Mouse (Mus musculus) G1E (cell line): ENCODE results near the gene Bri3bp. TPM values are rescaled to one million over a fixed set of nuclear protein-coding genes. Genes with fewer than 3 reads are reported as not detected.
"Not testable (repeated sequence)": the region's sequence is repeated elsewhere in the genome, so short reads cannot be mapped to it uniquely, and the experiment has no call there.

Experiments
- ATAC-seq: 2 replicates; pipeline ENCODE4 v1.8.0; 2016; ENCODE audit warnings: mild to moderate bottlenecking; ENCODE audit not compliant: insufficient number of reproducible peaks, poor library complexity, low FRiP score, severe bottlenecking; ENCODE audit errors: extremely low read depth
- DNase-seq: peaks from one replicate; pipeline ENCODE4 v3.0.0; 2012; ENCODE audit warnings: low spot score
- H3K27me3 ChIP-seq: 2 replicates; pipeline ENCODE4 v1.6.1; 2012; ENCODE audit warnings: mild to moderate bottlenecking, low read length, inconsistent platforms; ENCODE audit not compliant: insufficient read depth
- H3K36me3 ChIP-seq: replicated peaks from 2 replicates; pipeline ENCODE3; 2012; ENCODE audit warnings: mild to moderate bottlenecking, inconsistent platforms
- H3K4me1 ChIP-seq: 2 replicates; pipeline ENCODE4 v1.6.1; 2012; ENCODE audit warnings: low read depth, low read length, inconsistent platforms, mixed read lengths; ENCODE audit not compliant: insufficient read depth
- H3K4me3 ChIP-seq: 2 replicates; pipeline ENCODE4 v1.5.1; 2012; ENCODE audit warnings: low read depth, mild to moderate bottlenecking, inconsistent platforms, low read length, moderate library complexity, mixed read lengths
- H3K9me3 ChIP-seq: replicated peaks from 2 replicates; pipeline ENCODE4 v1.6.1; 2012; ENCODE audit warnings: inconsistent platforms
- CTCF ChIP-seq: IDR thresholded peaks from 2 replicates; pipeline ENCODE4 v1.5.1; 2012; ENCODE audit warnings: low read depth, low read length, inconsistent platforms, mixed read lengths
- GATA1 ChIP-seq: IDR thresholded peaks from 2 replicates; pipeline ENCODE4 v1.6.1; 2012; ENCODE audit warnings: borderline replicate concordance, low read length, inconsistent platforms, mixed read lengths
- GATA2 ChIP-seq: IDR thresholded peaks from 2 replicates; pipeline ENCODE4 v1.6.1; 2012; ENCODE audit warnings: low read depth, low read length, inconsistent platforms, borderline replicate concordance
- POLR2AphosphoS5 ChIP-seq: IDR thresholded peaks from 2 replicates; pipeline ENCODE4 v1.6.1; 2012; ENCODE audit warnings: low read depth, low read length, inconsistent platforms; ENCODE audit not compliant: insufficient replicate concordance
- TAL1 ChIP-seq: conservative IDR thresholded peaks from 2 replicates; pipeline ENCODE4 v1.6.1; 2012; ENCODE audit warnings: low read depth, low read length, inconsistent platforms, mixed read lengths
- polyA plus RNA-seq: library from polyadenylated mRNA; stranded (reverse); fragments of >175 nt; gene quantifications from 2 replicates; pipeline ENCODE4 v1.2.3, GENCODE M21; 2012
- total RNA-seq, 2 experiments: library from RNA; stranded (forward) in 1 of 2; stranded (reverse) in 1 of 2; fragments of 200-1000 nt in 1 of 2; fragments of >200 nt in 1 of 2; fragmentation: Nextera tagmentation in 1 of 2; gene quantifications; 2 replicates each; pipeline ENCODE4 v1.2.3; 2014 to 2017

Gene Bri3bp
- total RNA-seq (2014; fragmentation: Nextera tagmentation) (76.6 and 83.4 TPM in 2 replicates), total RNA-seq (2017) (13.5 and 14.6 TPM in 2 replicates), polyA plus RNA-seq (50.1 and 51.7 TPM in 2 replicates)

GRCm38 (mm10) chr5:125441234-125442114 is at the start of gene Bri3bp:
Bri3bp (plus strand) TSS chr5:125441568.
- Histone ChIP-seq H3K27me3 (no peaks in the 10 kb centered on the region), H3K4me1 (peaks cover 55% of the 10 kb centered on the region), H3K4me3 (peak within 1 kb of the TSS; percentile 91), H3K9me3 (peaks cover 4% of the 10 kb centered on the region; the same call in 1 of the 2 replicates), H3K36me3 (peaks cover 30% of the 10 kb centered on the region)
- peak; percentile 88 for DNase-seq
- peak; percentile 48 for ATAC-seq
- TF ChIP-seq GATA2: no peak
- TF ChIP-seq POLR2AphosphoS5: no peak
- TF ChIP-seq GATA1: no peak

- ATAC-seq (no peak), DNase-seq (no peak)
- Histone ChIP-seq H3K36me3 (peaks cover 13% of the 10 kb centered on the region), H3K4me3 (no peak overlapping the region), H3K27me3 (no peaks in the 10 kb centered on the region), H3K9me3 (no peaks in the 10 kb centered on the region), H3K4me1 (peaks cover 49% of the 10 kb centered on the region)
- TF ChIP-seq POLR2AphosphoS5: no peak
- TF ChIP-seq GATA1: no peak
- no peak for TF ChIP-seq CTCF
- TF ChIP-seq GATA2: no peak
- TF ChIP-seq TAL1: no peak
Measured at GRCm38 (mm10) chr5:125391609-125392008, 49.8 kb upstream of the Bri3bp start.

GRCm38 (mm10) chr5:125392176-125392575 is 49.2 kb upstream of the Bri3bp start:
- H3K27me3 ChIP-seq, H3K9me3 ChIP-seq, DNase-seq, ATAC-seq, H3K4me3 ChIP-seq: not testable (repeated sequence)
- Histone ChIP-seq H3K36me3 (peaks cover 13% of the 10 kb centered on the region), H3K4me1 (peaks cover 49% of the 10 kb centered on the region)

GRCm38 (mm10) chr5:125392618-125392976 is 48.8 kb upstream of the Bri3bp start:
- ATAC-seq (0 out of 2 replicates have a peak, but pooled peaks have one; percentile 1), DNase-seq (no peak)
- peaks cover 4% of the 10 kb centered on the region for H3K27me3 ChIP-seq
- no peaks in the 10 kb centered on the region for H3K9me3 ChIP-seq
- TF ChIP-seq GATA1: no peak
- TF ChIP-seq CTCF: no peak
- TF ChIP-seq POLR2AphosphoS5: no peak
- no peak for TF ChIP-seq TAL1
- TF ChIP-seq GATA2: no peak
- peaks cover 13% of the 10 kb centered on the region for H3K36me3 ChIP-seq
- H3K4me3 ChIP-seq: peak overlapping the region; percentile 69; the same call in 1 of the 2 replicates
- H3K4me1 ChIP-seq: peaks cover 49% of the 10 kb centered on the region

- ATAC-seq (peak; percentile 89), DNase-seq (peak; percentile 98)
- Histone ChIP-seq H3K27me3 (peaks cover 4% of the 10 kb centered on the region), H3K4me3 (peak overlapping the region; percentile 69), H3K36me3 (peaks cover 11% of the 10 kb centered on the region), H3K4me1 (peaks cover 47% of the 10 kb centered on the region), H3K9me3 (no peaks in the 10 kb centered on the region)
- no peak for TF ChIP-seq GATA2
- no peak for TF ChIP-seq CTCF
- no peak for TF ChIP-seq TAL1
Measured at GRCm38 (mm10) chr5:125392977-125393621, 48.3 kb upstream of the Bri3bp start.

- ATAC-seq: no peak
Measured at GRCm38 (mm10) chr5:125393622-125394603, 47.5 kb upstream of the Bri3bp start.

More at GRCm38 (mm10) chr5:125393622-125394603, 47.5 kb upstream of the Bri3bp start:
- peaks cover 43% of the 10 kb centered on the region for H3K4me1 ChIP-seq
- no peak for DNase-seq
- H3K9me3 ChIP-seq: no peaks in the 10 kb centered on the region
- TF ChIP-seq GATA1 (no peak), CTCF (no peak), TAL1 (no peak), GATA2 (no peak), POLR2AphosphoS5 (no peak)
- H3K36me3 ChIP-seq: peaks cover 3% of the 10 kb centered on the region
- peak overlapping the region; percentile 69 for H3K4me3 ChIP-seq
- H3K27me3 ChIP-seq: peaks cover 4% of the 10 kb centered on the region
